Mouse (Mus musculus) heart, embryonic 10.5 days (tissue): ENCODE data around the gene Tbc1d8. TPM values are rescaled to one million over a fixed set of nuclear protein-coding genes. Genes with fewer than 3 reads are reported as not detected.
A peak's percentile ranks its signal among the peaks of the same experiment; 100 is the strongest.

Experiments used
- DNase-seq: peaks from one replicate; pipeline ENCODE4 v3.0.0-alpha.2; 2017; ENCODE audit warnings: low spot score
- H3K27ac ChIP-seq: fragments of 300-500 bp; sonication (generic); 2 replicates; pipeline ENCODE4 v1.5.1; 2016; ENCODE audit warnings: mild to moderate bottlenecking
- H3K27me3 ChIP-seq: fragments of 300-500 bp; sonication (generic); 2 replicates; pipeline ENCODE4 v1.6.1; 2016; ENCODE audit warnings: mild to moderate bottlenecking; ENCODE audit not compliant: poor library complexity, insufficient read depth, severe bottlenecking
- H3K36me3 ChIP-seq: fragments of 300-500 bp; sonication (generic); 2 replicates; pipeline ENCODE4 v1.6.1; 2016; ENCODE audit warnings: mild to moderate bottlenecking, moderate library complexity
- H3K4me1 ChIP-seq: fragments of 300-500 bp; sonication (generic); 2 replicates; pipeline ENCODE4 v1.6.1; 2016; ENCODE audit warnings: mild to moderate bottlenecking
- H3K4me3 ChIP-seq: fragments of 300-500 bp; sonication (generic); 2 replicates; pipeline ENCODE4 v1.5.1; 2016; ENCODE audit warnings: mild to moderate bottlenecking, moderate library complexity
- H3K9me3 ChIP-seq: fragments of 300-500 bp; sonication (generic); 2 replicates; pipeline ENCODE4 v1.6.1; 2016; ENCODE audit warnings: mild to moderate bottlenecking, moderate library complexity
- WGBS: fragments of 180-500 bp; shearing (Covaris S2); methylation state at CpG from one replicate; pipeline ENCODE4 v1.1.7; 2016; 5-methylcytosine and 5-hydroxymethylcytosine counted together
- polyA plus RNA-seq: library from polyadenylated mRNA; unstranded; fragments of >200 nt; fragmentation: Nextera tagmentation; extraction: Ambion mirVana; gene quantifications from 2 replicates; pipeline ENCODE4 v1.2.1, GENCODE M21; 2016

The Tbc1d8 gene
- polyA plus RNA-seq, 1 experiment from 2014 or later, result 7.5 TPM

GRCm38 (mm10) chr1:39452203-39452602 lies 26.4 kb downstream of the Tbc1d8 start:
- Histone ChIP-seq H3K27ac (peak overlapping the region; percentile 7; the same call in 1 of the 2 replicates), H3K27me3 (no peaks in the 10 kb centered on the region), H3K9me3 (no peaks in the 10 kb centered on the region), H3K4me3 (no peak overlapping the region), H3K4me1 (peaks cover 59% of the 10 kb centered on the region), H3K36me3 (no peaks in the 10 kb centered on the region)
- WGBS, result 90% methylated on average over 4 of the region's 4 CpGs
- no peak for DNase-seq

GRCm38 (mm10) chr1:39450069-39450728 lies 28.4 kb downstream of the Tbc1d8 start:
- Histone ChIP-seq H3K27ac (peak overlapping the region; percentile 22; the same call in 1 of the 2 replicates), H3K36me3 (no peaks in the 10 kb centered on the region), H3K4me3 (no peak overlapping the region), H3K27me3 (no peaks in the 10 kb centered on the region), H3K4me1 (peaks cover 68% of the 10 kb centered on the region), H3K9me3 (no peaks in the 10 kb centered on the region)
- WGBS, result 64% methylated on average over 6 of the region's 6 CpGs
- DNase-seq, result no peak

- 82% methylated on average over 12 of the region's 12 CpGs for WGBS
- DNase-seq, result no peak
- Histone ChIP-seq H3K27me3 (no peaks in the 10 kb centered on the region), H3K9me3 (no peaks in the 10 kb centered on the region), H3K36me3 (no peaks in the 10 kb centered on the region), H3K4me1 (peaks cover 68% of the 10 kb centered on the region), H3K4me3 (no peak overlapping the region), H3K27ac (peak overlapping the region; percentile 22)
These were observed 29.2 kb downstream of the Tbc1d8 start for GRCm38 (mm10) chr1:39449251-39449790.

- Histone ChIP-seq H3K9me3 (no peaks in the 10 kb centered on the region), H3K27ac (peak overlapping the region; percentile 22; the same call in 1 of the 2 replicates), H3K4me1 (peaks cover 69% of the 10 kb centered on the region), H3K27me3 (no peaks in the 10 kb centered on the region), H3K36me3 (no peaks in the 10 kb centered on the region), H3K4me3 (no peak overlapping the region)
- whole genome bisulfite sequencing, result 91% methylated on average over 5 of the region's 5 CpGs
- no peak for DNase-seq
These were observed 29.7 kb downstream of the Tbc1d8 start for GRCm38 (mm10) chr1:39448819-39449218.

GRCm38 (mm10) chr1:39448238-39448637 lies 30.3 kb downstream of the Tbc1d8 start:
- WGBS, result 88% methylated on average over 5 of the region's 5 CpGs
- H3K27ac ChIP-seq, result peak overlapping the region; percentile 62; the same call in 1 of the 2 replicates
- H3K4me1 ChIP-seq, result peaks cover 73% of the 10 kb centered on the region
- H3K36me3 ChIP-seq, result no peaks in the 10 kb centered on the region
- DNase-seq, result no peak
- no peaks in the 10 kb centered on the region for H3K9me3 ChIP-seq
- H3K27me3 ChIP-seq, result no peaks in the 10 kb centered on the region
- H3K4me3 ChIP-seq, result no peak overlapping the region

GRCm38 (mm10) chr1:39446178-39446577 lies 32.4 kb downstream of the Tbc1d8 start:
- Histone ChIP-seq H3K9me3 (no peaks in the 10 kb centered on the region), H3K27ac (peak overlapping the region; percentile 72), H3K27me3 (no peaks in the 10 kb centered on the region), H3K36me3 (no peaks in the 10 kb centered on the region), H3K4me1 (peaks cover 91% of the 10 kb centered on the region), H3K4me3 (no peak overlapping the region)
- DNase-seq, result no peak
- WGBS, result 17% methylated on average over 5 of the region's 5 CpGs

GRCm38 (mm10) chr1:39445303-39446050 lies 33.1 kb downstream of the Tbc1d8 start:
- peaks cover 86% of the 10 kb centered on the region for H3K4me1 ChIP-seq

GRCm38 (mm10) chr1:39443764-39444163 lies 34.8 kb downstream of the Tbc1d8 start:
- Histone ChIP-seq H3K9me3 (no peaks in the 10 kb centered on the region), H3K27ac (peak overlapping the region; percentile 69; the same call in 1 of the 2 replicates), H3K4me3 (no peak overlapping the region), H3K4me1 (peaks cover 85% of the 10 kb centered on the region), H3K36me3 (no peaks in the 10 kb centered on the region), H3K27me3 (no peaks in the 10 kb centered on the region)
- 54% methylated on average over 8 of the region's 8 CpGs for WGBS
- DNase-seq, result no peak

More at GRCm38 (mm10) chr1:39445303-39446050, 33.1 kb downstream of the Tbc1d8 start:
- Histone ChIP-seq H3K27ac (peak overlapping the region; percentile 72), H3K9me3 (no peaks in the 10 kb centered on the region), H3K36me3 (no peaks in the 10 kb centered on the region), H3K27me3 (no peaks in the 10 kb centered on the region), H3K4me3 (no peak overlapping the region)
- 89% methylated on average over 20 of the region's 20 CpGs for WGBS
- DNase-seq, result no peak

- no peaks in the 10 kb centered on the region for H3K27me3 ChIP-seq
- H3K4me1 ChIP-seq, result peaks cover 80% of the 10 kb centered on the region
- H3K27ac ChIP-seq, result peak overlapping the region; percentile 69
- DNase-seq, result no peak
- WGBS, result 47% methylated on average over 6 of the region's 6 CpGs
- no peak overlapping the region; the same call in 1 of the 2 replicates for H3K4me3 ChIP-seq
- H3K36me3 ChIP-seq, result no peaks in the 10 kb centered on the region
- H3K9me3 ChIP-seq, result no peaks in the 10 kb centered on the region
These were observed 36.9 kb downstream of the Tbc1d8 start for GRCm38 (mm10) chr1:39441686-39442085.

GRCm38 (mm10) chr1:39439661-39440548 lies 38.6 kb downstream of the Tbc1d8 start:
- no peak overlapping the region for H3K4me3 ChIP-seq
- DNase-seq, result no peak
- 75% methylated on average over 12 of the region's 12 CpGs for WGBS
- peak overlapping the region; percentile 69 for H3K27ac ChIP-seq
- H3K27me3 ChIP-seq, result no peaks in the 10 kb centered on the region
- no peaks in the 10 kb centered on the region for H3K9me3 ChIP-seq
- H3K4me1 ChIP-seq, result peaks cover 62% of the 10 kb centered on the region
- H3K36me3 ChIP-seq, result no peaks in the 10 kb centered on the region

- H3K9me3 ChIP-seq, result no peaks in the 10 kb centered on the region
- H3K4me3 ChIP-seq, result no peak overlapping the region; the same call in 1 of the 2 replicates
- no peaks in the 10 kb centered on the region for H3K36me3 ChIP-seq
- no peaks in the 10 kb centered on the region for H3K27me3 ChIP-seq
- peak overlapping the region; percentile 66 for H3K27ac ChIP-seq
- DNase-seq, result no peak
- peaks cover 53% of the 10 kb centered on the region for H3K4me1 ChIP-seq
These were observed 39.9 kb downstream of the Tbc1d8 start for GRCm38 (mm10) chr1:39438629-39439028.

GRCm38 (mm10) chr1:39434264-39434663 lies 44.3 kb downstream of the Tbc1d8 start:
- Histone ChIP-seq H3K27me3 (no peaks in the 10 kb centered on the region), H3K27ac (no peak overlapping the region), H3K4me1 (peaks cover 26% of the 10 kb centered on the region), H3K9me3 (no peaks in the 10 kb centered on the region), H3K36me3 (no peaks in the 10 kb centered on the region), H3K4me3 (no peak overlapping the region)
- WGBS, result 87% methylated on average over 6 of the region's 6 CpGs
- no peak for DNase-seq
